Mouse (Mus musculus): ENCODE data around the gene Lpcat1.

Lpcat1 gene

DNA sequence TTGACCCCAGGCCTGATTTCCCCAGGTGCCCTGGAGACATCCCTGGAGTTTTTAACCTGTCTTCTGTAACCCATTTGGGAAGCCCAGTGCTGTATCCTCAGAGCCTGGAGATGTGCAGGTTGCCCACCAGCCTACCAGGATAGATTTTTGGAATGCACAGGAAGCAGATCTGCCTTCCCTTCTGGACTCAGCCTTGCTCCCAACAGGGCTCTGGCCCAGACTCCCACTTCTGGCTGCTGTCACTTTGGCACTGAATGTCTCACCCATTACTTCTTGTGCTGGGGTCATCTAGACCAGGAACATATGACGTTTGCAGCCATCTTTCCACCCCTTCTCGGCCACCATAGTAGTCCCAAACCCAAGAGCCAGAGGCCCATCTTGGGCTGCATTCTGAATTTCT lies 10.8 kb downstream of the Lpcat1 start:
- peak; percentile 72 for DNase-seq

DNA sequence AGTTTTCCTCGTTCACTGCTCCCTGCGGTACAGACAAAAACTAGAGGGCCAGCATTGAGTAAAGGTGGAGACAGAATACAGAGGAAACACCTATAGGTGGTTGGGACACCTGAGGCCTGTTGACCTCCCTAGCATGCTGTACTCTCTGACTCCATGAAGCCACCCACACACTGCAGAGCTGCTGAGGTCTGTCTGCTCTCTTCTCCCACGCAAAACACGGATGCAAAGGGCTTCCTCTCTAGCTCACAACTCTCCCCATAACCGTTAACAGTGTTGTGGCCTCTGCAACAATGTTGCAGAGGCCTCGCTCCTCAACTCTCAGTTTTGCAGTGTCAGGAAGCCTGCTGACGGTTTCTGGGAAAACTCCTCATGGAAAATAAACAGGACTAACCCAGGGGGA lies 15.5 kb downstream of the Lpcat1 start:
- no peak for DNase-seq

GRCm38 (mm10) chr13:73483331-73483730 lies 16.3 kb downstream of the Lpcat1 start:
- DNase-seq: no peak

- no peak for DNase-seq
These were observed 17.2 kb downstream of the Lpcat1 start for GRCm38 (mm10) chr13:73484171-73484570.

GRCm38 (mm10) chr13:73488105-73488504 lies 21.1 kb downstream of the Lpcat1 start:
- DNase-seq: no peak

DNA sequence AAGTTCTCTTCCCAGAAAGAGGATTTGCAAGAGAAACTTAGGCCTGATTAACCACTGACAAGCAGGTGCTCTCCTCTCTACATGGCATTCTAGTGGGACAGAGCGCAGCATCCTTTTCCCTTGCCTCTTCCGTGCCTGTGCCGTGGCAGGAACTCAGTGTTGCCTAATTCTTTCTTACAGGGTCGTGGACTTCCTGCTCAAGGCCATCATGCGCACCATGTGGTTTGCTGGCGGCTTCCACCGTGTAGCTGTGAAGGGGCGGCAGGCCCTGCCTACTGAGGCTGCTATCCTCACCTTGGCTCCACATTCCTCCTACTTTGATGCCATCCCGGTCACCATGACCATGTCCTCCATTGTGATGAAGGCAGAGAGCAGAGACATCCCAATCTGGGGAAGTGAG lies 21.7 kb downstream of the Lpcat1 start:
- DNase-seq: no peak

GRCm38 (mm10) chr13:73489986-73490385 lies 23.0 kb downstream of the Lpcat1 start:
- DNase-seq: no peak

GRCm38 (mm10) chr13:73490564-73491170 lies 23.7 kb downstream of the Lpcat1 start:
- peak; percentile 86 for DNase-seq

DNA sequence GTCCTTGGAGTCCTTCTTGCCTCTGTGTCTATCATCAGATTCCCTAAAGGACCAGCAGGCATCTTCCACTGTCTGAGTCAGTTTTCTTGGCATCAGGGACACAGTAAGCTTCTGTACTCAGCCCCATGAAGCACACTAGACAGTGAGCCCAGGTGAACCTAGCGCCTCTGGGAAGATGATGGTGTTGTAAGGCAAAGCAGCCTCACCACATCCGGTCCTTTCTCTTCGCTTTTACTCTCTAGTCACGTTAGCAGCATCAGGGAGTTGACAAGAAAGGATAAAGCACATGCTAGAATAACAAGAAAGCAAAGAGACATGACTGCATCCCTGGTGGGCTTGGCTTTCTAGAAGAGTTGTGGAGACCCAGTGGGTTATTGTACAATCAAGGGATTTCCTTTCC lies 26.2 kb downstream of the Lpcat1 start:
- no peak for DNase-seq

- DNase-seq: no peak
These were observed 27.5 kb downstream of the Lpcat1 start for GRCm38 (mm10) chr13:73494528-73494927.

- DNase-seq: no peak
These were observed 29.1 kb downstream of the Lpcat1 start for GRCm38 (mm10) chr13:73496137-73496536.

DNA sequence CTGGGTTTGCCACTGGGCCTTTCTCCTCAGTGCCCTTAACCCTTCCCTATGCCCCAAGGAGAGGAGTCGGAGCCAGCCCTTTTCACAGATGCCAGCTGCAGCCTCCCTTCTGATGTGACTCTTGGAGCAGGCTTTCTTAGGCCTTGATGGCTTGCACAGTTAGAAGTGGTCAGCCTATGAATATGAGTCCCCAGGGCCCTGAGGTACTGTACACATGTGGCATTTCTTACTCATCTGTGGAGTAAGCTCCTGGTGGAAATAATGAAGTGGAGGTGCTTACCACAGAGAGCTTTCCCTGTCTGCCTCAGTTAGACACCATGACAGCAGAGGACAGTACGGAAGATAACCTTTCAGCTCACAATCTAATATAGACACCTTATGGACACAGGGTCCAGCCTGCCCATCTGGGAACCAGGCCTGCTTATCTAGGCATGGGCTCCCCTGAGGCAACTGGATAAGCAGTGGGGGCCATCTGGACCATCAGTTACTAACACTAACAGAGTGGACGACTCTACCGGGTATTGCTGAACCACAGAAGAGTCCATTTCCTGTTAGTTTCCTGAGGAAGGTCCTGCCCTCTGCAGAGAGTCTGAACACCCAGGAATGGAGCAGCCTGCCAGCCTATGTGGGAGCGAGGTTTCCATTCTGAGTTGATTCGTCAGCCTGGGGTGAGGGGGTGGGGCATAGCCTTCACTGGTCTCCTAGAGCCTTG lies 33.1 kb downstream of the Lpcat1 start:
- no peak for DNase-seq

DNA sequence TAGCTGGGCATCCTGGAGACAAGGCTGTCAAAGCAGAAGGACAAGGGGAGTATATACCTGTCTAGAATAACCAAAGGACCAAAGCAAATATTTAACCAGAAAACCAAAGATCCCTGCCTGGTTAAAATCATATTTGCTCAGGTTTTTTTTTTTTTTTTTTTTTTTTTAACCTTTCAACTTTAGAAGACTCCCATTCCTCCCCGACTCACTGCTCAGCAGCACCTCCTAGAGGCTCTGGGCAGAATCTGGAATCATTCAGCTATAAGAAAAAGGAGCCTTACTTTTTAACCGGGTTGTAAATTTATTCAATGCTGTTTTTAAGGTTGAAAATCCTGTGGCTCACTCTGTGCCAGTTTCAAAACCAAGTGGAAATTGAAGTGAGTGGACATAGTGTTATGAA lies 35.7 kb downstream of the Lpcat1 start:
- DNase-seq: no peak

GRCm38 (mm10) chr13:73505686-73506467 lies 38.9 kb downstream of the Lpcat1 start:
- DNase-seq: peak; percentile 77

GRCm38 (mm10) chr13:73508817-73509550 lies 42.0 kb downstream of the Lpcat1 start:
- no peak for DNase-seq

DNA sequence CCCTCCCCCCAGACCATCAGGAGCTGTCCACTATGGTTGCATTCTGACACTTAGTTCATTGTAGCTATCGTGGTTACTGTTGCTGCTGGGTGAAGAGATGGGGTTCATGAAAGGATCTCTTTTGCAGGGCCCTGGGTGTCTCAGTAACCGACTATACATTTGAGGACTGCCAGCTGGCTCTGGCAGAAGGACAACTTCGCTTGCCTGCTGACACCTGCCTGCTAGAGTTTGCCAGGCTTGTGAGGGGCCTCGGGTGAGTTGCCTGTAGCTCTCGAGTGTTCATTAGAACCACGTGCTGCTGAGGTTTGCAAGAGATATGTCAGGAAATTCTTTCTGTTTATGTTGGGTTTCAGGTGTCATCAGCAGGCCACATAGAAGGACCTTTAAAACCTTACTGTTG lies 42.9 kb downstream of the Lpcat1 start:
- peak; percentile 67 for DNase-seq

- DNase-seq: peak; percentile 63
These were observed 46.0 kb downstream of the Lpcat1 start for GRCm38 (mm10) chr13:73512776-73513673.

DNA sequence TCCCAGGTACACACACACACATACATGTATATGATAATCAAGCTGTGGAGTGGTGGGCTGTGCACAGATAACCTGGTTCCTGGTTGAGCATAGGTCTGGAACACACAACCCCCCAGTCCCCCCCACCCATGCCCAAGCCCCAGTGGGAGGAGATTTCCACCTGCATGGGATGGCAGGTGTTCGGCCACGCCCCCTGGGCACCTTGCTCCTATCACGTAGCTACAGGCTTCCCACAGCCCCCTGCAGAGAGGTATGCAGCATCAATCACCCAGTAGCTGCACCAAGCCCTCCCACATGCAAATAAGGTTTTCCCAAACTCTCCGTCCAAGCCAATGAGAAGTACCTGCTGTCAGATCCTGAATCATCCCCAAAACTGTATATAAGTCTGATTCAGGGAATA lies 49.9 kb downstream of the Lpcat1 start:
- no peak for DNase-seq

DNA sequence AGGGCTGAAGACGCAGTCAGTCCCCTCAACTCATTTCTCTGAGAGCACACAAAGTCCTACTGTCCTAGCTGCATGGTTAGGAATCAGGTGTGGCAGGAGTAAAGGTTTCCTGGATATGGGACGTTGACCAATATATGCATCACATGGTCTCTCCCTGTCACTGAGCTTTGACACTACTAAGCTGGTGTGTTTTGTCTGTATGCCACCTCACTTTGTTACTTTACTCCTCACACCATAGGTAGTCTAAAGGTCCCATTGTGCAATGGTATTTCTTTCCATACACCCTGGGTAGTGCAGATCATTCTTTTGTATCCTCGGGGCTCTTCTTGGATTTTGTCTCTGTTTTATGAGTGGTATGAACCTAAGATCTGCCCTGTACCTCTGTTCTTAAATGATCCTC lies 66.7 kb downstream of the Lpcat1 start:
- DNase-seq: no peak

DNA sequence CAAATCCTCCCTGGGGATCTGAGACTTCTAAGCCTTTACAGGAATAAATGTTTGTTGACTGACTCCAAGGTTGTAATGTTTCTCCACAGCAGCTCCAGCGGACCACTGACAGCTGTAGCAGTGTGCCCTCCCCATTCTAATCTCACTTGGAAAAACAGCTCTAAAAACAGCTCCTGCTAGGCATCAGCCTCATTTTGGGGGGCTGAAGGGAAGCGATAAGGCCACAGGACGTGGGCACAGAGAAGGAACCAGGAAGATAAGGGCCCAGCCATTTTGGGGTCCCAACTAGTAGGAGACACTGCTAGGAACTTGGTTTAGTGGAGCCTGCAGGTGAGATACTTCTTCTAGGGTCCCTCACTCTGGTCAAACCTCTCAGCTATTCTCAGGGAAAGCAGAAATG lies 68.3 kb downstream of the Lpcat1 start:
- no peak for DNase-seq

DNA sequence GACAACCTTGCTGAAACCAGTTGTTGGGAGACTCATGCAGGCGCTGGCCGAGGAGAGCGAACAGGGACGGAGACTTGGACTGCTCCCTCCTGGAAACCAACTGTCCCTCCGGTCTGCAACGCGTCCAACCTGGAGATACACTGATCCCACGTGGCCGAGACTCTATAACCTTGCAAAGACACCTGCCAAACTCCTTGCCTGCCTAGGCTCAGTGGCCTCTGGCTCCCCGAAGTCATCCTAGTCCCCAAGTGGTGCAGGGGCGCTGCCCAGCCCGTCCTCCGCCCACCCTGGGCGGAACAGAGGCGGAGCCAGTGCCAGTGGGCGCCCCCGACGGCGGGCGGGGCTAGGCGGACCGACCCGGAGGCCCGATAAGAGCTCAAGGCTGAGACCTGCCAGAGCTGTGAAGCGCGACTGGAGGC lies 69.4 kb downstream of the Lpcat1 start, which contains the start of gene Slc6a3:
Gene Slc6a3, plus strand, starts transcription at position 345 of the 419 bp plus-strand sequence.
- DNase-seq: no peak

- DNase-seq: no peak
These were observed 69.8 kb downstream of the Lpcat1 start for GRCm38 (mm10) chr13:73536824-73537223.
